Mouse (Mus musculus) embryonic facial prominence, embryonic 14.5 days (tissue): Measurements from ENCODE around the gene Gpr162. TPM values are rescaled to one million over a fixed set of nuclear protein-coding genes. Genes with fewer than 3 reads are reported as not detected.

Experiments
- ATAC-seq: fragments of 200-750 bp; cut with Nextera tagmentation; 2 replicates; pipeline ENCODE4 v1.8.0; 2017; ENCODE audit warnings: low read depth, moderate number of reproducible peaks, moderate TSS enrichment
- DNase-seq: peaks from one replicate; pipeline ENCODE4 v3.0.0-alpha.2; 2015; ENCODE audit warnings: low spot score
- H3K27ac ChIP-seq: fragments of 300-500 bp; sonication (generic); replicated peaks from 2 replicates; pipeline ENCODE4 v1.5.1; 2014; ENCODE audit warnings: low read depth, mild to moderate bottlenecking, low read length, moderate library complexity
- H3K27me3 ChIP-seq: fragments of 300-500 bp; sonication (generic); replicated peaks from 2 replicates; pipeline ENCODE4 v1.6.1; 2014; ENCODE audit warnings: low read length; ENCODE audit not compliant: control insufficient read depth, insufficient read depth
- H3K36me3 ChIP-seq: fragments of 300-500 bp; sonication (generic); 2 replicates; pipeline ENCODE4 v1.6.1; 2014; ENCODE audit warnings: low read length, mixed read lengths; ENCODE audit not compliant: control insufficient read depth, insufficient read depth
- H3K4me1 ChIP-seq: fragments of 300-500 bp; sonication (generic); 2 replicates; pipeline ENCODE4 v1.6.1; 2014; ENCODE audit warnings: antibody characterized with exemption, low read length; ENCODE audit not compliant: control insufficient read depth, insufficient read depth
- H3K4me2 ChIP-seq: fragments of 300-500 bp; sonication (generic); 2 replicates; pipeline ENCODE4 v1.6.1; 2014; ENCODE audit warnings: low read depth, mild to moderate bottlenecking, low read length, moderate library complexity, mixed read lengths
- H3K4me3 ChIP-seq: fragments of 300-500 bp; sonication (generic); 2 replicates; pipeline ENCODE4 v1.5.1; 2014; ENCODE audit warnings: low read depth, mild to moderate bottlenecking, low read length
- H3K9ac ChIP-seq: fragments of 300-500 bp; sonication (generic); 2 replicates; pipeline ENCODE4 v1.6.1; 2014; ENCODE audit warnings: low read depth, mild to moderate bottlenecking, low read length, moderate library complexity, mixed read lengths
- H3K9me3 ChIP-seq: fragments of 300-500 bp; sonication (generic); 2 replicates; pipeline ENCODE4 v1.6.1; 2016; ENCODE audit warnings: low read length; ENCODE audit not compliant: control insufficient read depth
- WGBS: fragments of 180-500 bp; shearing (Covaris S2); extraction: QIAGEN DNeasy Blood & Tissue Kit; methylation state at CpG from one replicate; pipeline ENCODE4 v1.1.7; 2014; 5-methylcytosine and 5-hydroxymethylcytosine counted together
- polyA plus RNA-seq: library from polyadenylated mRNA; unstranded; fragments of >200 nt; fragmentation: Nextera tagmentation; extraction: Ambion mirVana; gene quantifications from 2 replicates; pipeline ENCODE4 v1.2.1, GENCODE M21; 2014

Gene Gpr162
- 0.95 and 1.5 TPM in 2 replicates for polyA plus RNA-seq

DNA sequence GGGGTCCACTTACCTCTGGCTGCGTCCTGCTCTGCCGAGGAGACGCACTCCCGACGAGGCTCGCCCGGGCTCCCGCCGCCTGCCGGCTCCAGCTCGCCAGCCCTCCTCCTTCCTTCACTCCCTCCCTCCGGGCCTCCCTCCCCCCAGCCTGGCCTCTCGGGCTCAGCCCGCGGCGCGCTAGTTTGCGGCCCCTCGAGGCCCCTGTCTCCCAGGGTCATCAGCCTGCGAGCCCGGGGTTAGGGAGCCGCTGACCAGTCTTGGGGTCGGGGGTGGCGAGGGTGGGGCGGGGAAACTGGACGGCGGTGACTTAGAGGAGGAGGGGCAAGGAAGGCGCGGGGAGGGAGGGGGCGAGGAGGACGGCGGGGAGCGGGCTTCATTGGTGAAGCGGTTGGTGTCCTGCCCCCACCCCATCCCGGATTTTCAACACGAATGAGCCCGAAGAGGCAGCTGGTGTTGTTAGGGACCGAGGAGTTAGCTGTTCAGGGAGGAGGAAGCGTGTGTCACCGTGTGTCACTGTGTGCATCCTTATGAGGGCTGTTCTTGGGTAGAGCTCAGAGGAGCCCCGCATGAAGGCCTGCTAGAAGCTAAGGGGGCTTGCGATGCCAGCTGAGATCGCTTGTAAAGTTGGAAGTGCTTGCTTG lies at the start of gene Gpr162:
Gpr162 (minus strand) TSS at position 326 of the 641 bp plus-strand sequence.
- Histone ChIP-seq H3K4me1 (peaks cover 7% of the 10 kb centered on the region), H3K27ac (peak within 1 kb of the TSS; percentile 48), H3K9me3 (no peaks in the 10 kb centered on the region), H3K36me3 (no peaks in the 10 kb centered on the region), H3K9ac (peak within 1 kb of the TSS; percentile 76), H3K27me3 (no peaks in the 10 kb centered on the region), H3K4me2 (peak within 1 kb of the TSS; percentile 95), H3K4me3 (peak within 1 kb of the TSS; percentile 57)
- ATAC-seq (peak; percentile 81), DNase-seq (peak; percentile 82)
- under 1% methylated on average over 32 of the region's 43 CpGs for WGBS

DNA sequence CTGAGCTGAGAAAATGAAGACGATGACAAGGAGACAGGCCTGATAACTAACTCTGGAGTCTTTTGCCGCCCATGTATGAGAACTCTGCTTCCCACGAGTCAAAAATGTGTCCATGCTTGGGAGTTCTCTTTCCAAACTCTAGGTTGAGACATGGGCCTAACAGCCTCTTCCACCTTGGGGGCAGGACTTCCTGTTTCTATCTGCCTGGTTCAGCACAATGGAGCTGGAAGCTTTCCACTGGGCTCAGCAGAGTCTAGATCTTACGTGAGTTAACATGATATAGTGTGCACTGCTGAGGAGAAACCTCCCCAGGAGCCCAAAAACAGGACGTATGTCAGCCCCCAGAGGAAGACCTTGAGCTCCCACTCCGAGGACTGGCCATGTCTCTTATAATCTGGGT lies 49.4 kb upstream of the Gpr162 start:
- Histone ChIP-seq H3K4me2 (no peak overlapping the region), H3K9me3 (no peaks in the 10 kb centered on the region), H3K27me3 (no peaks in the 10 kb centered on the region), H3K9ac (no peak overlapping the region), H3K36me3 (peaks cover 27% of the 10 kb centered on the region), H3K4me3 (no peak overlapping the region), H3K27ac (no peak overlapping the region), H3K4me1 (peaks cover 25% of the 10 kb centered on the region)
- ATAC-seq (no peak), DNase-seq (no peak)
- WGBS, result 79% methylated on average over 6 of the region's 6 CpGs

DNA sequence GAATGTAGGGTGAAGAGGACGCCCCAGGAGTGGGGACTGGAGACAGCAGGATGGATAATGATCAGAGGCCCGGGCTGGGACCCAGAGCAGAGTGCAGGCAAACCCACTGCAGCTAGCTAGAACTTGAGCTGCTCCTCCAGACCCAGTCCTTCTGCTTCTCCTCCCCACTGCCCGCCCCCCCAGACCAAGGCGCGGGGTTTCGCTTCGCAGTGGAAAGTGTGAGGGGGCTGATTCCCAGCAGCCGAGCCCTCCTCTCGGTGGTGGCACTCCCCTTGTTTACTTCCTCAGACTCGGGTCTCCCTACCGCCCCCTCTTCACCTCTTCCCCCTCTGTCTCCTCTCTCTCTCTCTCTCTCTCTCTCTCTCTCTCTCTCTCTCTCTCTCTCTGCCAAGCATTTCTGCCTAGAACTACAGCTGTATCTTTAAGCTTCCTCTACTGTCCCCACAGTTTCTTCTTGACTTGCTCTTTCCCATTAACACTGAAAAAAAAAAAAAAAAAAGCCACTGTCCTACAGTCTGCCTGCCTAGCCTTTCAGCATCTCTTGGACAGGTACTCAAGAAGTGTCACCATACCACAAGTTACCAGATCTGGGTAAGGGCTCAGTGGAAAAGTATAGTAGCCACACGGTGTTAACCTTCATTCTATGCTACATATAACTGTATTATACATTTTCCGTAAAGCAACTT lies 47.9 kb upstream of the Gpr162 start, which contains the start of gene Lag3:
Lag3 (minus strand) TSS at position 173 of the 686 bp plus-strand sequence.
- DNase-seq, result no peak
- no peak for ATAC-seq
- Histone ChIP-seq H3K4me1 (peaks cover 23% of the 10 kb centered on the region), H3K9me3 (no peaks in the 10 kb centered on the region), H3K4me2 (peak within 1 kb of the TSS; percentile 13), H3K36me3 (peaks cover 27% of the 10 kb centered on the region), H3K27ac (no peak within 1 kb of the TSS), H3K27me3 (no peaks in the 10 kb centered on the region), H3K9ac (peak within 1 kb of the TSS; percentile 20), H3K4me3 (no peak within 1 kb of the TSS)
- 48% methylated on average over 4 of the region's 13 CpGs for WGBS

DNA sequence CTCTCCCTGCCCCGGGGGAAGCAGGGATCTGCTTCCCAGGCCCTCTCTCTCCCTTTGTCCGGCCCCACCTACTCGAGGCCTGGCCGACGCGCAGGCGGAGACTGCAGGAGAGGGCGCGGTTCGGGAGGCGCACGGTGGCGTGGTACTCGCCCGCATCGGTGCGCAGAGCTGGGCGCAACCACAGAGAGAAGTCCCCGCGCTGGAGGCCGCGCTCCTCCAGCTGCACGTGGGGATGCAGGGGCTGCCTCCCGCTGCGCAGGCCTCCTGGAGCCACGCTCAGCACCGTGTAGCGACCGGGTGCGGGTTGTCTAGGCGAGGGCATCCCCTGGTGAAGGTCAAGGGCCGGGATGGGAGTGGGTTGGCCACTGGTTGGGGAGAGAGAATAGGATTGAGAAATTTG lies 46.2 kb upstream of the Gpr162 start:
- ATAC-seq (peak; percentile 62; the same call in 1 of the 2 replicates), DNase-seq (peak; percentile 50)
- 8% methylated on average over 32 of the region's 32 CpGs for whole genome bisulfite sequencing
- Histone ChIP-seq H3K4me2 (peak overlapping the region; percentile 49), H3K9ac (peak overlapping the region; percentile 50), H3K27ac (no peak overlapping the region), H3K4me1 (peaks cover 14% of the 10 kb centered on the region), H3K36me3 (peaks cover 27% of the 10 kb centered on the region), H3K27me3 (no peaks in the 10 kb centered on the region), H3K9me3 (no peaks in the 10 kb centered on the region), H3K4me3 (peak overlapping the region; percentile 21)

DNA sequence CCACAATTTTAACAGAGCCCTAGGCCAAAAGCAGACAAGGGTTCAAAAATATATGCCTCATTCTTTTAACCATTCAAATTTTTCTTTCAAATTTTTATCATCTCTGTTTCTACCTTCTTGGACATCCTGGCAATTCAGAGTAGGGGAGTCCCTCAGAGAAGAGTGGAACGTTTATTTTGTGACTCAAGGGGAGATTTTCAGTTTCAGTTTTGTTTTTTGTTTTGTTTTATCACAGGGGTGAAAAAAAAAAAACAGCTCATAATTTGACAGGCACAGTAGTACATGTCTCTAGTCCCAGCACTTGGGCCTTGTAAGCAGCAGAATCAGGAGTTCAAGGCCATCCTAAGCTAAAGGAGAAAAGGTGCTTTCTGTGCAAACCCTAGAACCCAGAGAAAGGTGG lies 44.0 kb upstream of the Gpr162 start:
- Histone ChIP-seq H3K9ac (no peak overlapping the region), H3K4me3 (no peak overlapping the region), H3K4me2 (no peak overlapping the region), H3K4me1 (peaks cover 16% of the 10 kb centered on the region), H3K27me3 (no peaks in the 10 kb centered on the region), H3K9me3 (no peaks in the 10 kb centered on the region), H3K27ac (no peak overlapping the region), H3K36me3 (peaks cover 4% of the 10 kb centered on the region)
- WGBS, result 65% methylated on average over 1 of the region's 1 CpGs
- ATAC-seq, result no peak
- no peak for DNase-seq

DNA sequence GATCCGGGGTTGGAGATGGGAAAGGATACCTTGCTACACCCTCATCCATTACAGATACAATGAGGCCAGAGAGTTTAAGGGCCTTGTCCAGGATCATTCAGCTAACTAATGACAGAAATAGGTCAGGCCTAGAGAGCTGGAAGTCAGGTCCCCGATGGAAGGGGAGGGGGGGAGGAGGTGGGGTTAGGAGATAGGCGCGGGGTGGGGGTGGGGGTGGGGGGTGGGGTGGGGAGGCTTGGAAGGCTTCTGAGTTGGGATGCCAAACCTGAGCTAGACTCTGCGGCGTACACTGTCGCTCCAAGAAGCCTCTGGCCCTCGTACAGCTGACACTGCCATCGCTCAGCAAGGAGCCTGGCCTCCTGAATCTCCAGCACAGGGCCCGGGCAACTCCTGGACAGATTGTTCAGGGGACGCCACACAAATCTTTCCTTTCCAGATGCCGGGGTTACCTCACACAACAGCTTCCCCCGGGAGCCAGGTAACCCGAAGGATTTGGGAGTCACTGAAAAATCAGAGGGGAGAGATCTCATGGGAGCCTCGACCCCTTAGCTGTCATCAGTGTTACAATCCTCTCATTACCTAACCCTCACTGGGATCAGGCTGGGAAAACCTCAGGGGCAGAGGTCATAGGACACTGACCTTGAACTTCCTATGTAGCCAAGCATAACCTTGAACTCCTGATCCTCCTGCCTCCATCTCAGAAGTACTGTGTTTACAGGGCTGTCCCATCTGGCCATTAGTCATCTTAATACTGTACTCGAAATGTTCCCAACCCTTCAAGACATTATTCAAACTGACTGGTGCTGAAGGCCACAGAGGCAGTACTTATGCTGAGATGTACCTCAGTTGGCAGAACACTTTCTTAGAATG lies 41.4 kb upstream of the Gpr162 start:
- WGBS, result 41% methylated on average over 13 of the region's 16 CpGs

DNA sequence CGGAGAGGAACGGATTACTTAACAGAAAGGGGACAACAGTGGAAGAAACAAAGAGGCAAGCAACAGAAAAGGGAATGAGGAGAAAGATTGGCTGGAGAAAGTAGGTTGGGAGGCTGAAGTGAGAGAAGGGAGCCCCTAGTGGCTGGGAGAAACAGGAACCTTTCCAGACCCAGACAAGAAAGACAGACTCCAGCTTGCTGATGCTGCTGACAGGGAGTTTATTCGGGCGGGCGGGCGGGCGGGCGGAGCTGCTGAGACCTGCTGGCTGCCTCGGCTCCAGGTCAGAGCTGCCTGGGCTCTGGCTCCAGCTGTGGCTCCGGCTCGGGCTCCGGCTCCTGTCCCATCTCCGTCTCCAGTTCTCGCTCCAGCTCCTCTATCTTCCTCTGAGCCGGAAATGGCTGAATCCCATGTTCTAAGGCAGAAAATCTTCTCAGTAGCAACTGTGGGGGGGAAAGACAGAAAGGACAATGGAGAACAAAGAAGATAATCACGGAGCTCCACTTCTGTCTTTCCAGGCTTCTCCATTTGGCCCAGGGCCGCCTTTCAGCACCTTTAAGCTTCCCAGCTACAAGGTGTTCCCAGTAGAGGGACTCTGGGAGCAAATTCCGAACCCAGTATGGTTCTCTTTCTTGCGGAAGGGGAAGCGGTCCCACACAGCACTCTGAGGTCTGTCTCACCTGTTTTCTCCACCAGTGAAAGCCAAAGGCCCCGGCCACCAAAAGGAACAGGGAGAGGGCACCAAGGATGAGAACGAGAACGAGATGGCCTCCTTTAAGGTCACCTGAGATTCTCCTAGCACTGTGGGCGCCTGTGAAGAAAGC lies 40.6 kb upstream of the Gpr162 start:
- DNase-seq, result peak; percentile 94
- Histone ChIP-seq H3K36me3 (no peaks in the 10 kb centered on the region), H3K9ac (peak overlapping the region; percentile 74), H3K4me1 (peaks cover 8% of the 10 kb centered on the region), H3K4me3 (peak overlapping the region; percentile 52), H3K9me3 (no peaks in the 10 kb centered on the region), H3K27ac (peak overlapping the region; percentile 99), H3K27me3 (no peaks in the 10 kb centered on the region), H3K4me2 (peak overlapping the region; percentile 80)
- ATAC-seq, result peak; percentile 86
- 11% methylated on average over 18 of the region's 24 CpGs for WGBS

More for the DNA sequence above, 41.4 kb upstream of the Gpr162 start:
- Histone ChIP-seq H3K9me3 (no peaks in the 10 kb centered on the region), H3K27ac (peak overlapping the region; percentile 99), H3K4me3 (peak overlapping the region; percentile 52), H3K4me1 (peaks cover 16% of the 10 kb centered on the region), H3K27me3 (no peaks in the 10 kb centered on the region), H3K4me2 (peak overlapping the region; percentile 80), H3K36me3 (no peaks in the 10 kb centered on the region), H3K9ac (peak overlapping the region; percentile 74)
- no peak for ATAC-seq
- no peak for DNase-seq
